Mouse (Mus musculus) kidney, adult 9 months (tissue): ENCODE data around the gene Tnfaip1.
"Not testable (repeated sequence)": the region's sequence is repeated elsewhere in the genome, so short reads cannot be mapped to it uniquely, and the experiment has no call there.

Source experiments
- DNase-seq: peaks from one replicate; pipeline ENCODE4 v3.0.0; 2022

The Tnfaip1 gene

DNA sequence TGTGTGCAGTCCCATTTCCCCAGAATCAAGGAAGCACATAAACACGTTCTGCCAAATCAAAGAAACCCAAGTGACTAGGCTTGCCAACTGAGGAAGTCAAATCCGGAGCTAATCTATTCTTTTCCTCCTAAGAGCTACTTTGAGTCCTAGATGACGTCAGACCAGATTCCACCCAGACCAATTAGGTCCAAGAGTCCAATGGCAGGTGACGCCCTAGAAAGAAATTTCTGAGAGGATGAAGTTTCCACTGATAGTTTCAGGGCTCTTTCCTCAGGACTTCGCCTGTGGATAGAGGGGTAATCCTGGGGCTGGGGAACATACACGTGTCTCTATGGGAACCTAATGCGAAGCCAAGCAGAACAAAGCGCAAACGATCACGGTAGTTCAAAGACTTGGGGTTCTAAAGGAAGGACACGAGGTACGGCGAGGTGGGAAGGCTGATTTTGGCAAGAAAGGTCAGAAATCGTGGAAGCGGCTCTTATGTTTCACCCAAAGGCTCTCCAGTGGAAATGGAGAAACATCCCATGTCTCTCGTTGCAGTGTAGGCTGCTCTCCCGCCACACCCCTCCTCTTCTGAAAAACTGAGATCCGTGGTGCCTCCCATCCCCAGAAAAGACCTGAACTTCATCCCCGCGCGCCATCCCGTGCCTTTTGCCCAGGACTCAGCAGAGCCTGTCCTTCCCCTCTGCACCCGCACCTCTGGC lies 604 bp downstream of the Tnfaip1 start:
- DNase-seq, result peak; percentile 82

DNA sequence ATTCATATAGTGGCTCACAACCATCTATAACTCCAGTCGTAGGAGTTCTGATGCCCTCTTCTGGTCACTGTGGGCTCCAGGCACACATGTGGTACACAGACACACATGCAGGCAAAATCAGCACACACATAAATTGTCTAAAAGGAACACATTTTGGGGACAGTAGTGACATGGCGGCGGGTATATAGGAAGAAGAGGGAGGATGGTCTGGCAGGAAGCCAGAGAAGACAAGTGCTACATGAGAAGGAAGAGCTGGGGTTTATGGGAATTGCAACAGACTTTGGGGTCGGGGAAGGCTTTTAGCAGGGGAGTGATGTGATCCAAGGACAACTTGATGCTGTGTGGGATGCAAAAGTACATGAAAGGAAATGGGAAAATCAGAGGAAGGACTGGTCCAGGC lies 1.6 kb downstream of the Tnfaip1 start:
- DNase-seq, result no peak

DNA sequence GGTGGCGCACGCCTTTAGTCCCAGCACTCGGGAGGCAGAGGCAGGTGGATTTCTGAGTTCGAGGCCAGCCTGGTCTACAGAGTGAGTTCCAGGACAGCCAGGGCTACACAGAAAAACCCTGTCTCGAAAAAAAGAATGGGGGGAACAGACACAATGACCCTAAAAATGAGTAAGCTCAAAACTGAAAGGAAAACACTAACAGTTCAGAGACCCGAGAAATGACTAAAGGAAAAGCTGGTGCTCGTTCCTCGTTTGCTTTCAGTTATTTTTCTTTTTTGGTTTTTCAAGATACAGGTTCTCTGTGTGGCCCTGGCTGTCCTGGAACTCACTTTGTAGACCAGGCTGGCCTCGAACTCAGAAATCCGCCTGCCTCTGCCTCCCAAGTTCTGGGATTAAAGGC lies 4.6 kb downstream of the Tnfaip1 start:
- not testable (repeated sequence) for DNase-seq

DNA sequence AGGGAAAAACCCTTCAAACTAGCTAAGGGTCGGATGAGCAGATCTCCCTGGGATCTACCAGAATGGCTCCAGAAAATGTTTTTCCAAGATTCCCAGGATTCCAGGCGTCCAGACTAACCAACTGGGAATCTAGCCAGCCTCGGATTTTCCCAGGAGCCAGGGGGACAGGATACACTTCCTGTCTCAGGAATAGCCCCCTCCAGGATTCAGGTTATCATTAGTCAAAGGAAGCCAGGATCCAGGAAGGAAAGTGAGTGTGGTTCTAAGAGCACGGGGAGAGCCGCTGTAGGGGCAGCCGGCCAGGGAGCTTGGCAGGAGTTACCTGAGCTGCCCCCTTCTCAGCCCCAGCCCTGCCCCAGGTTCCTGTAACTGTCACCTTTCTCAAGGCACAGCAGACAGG lies 5.1 kb downstream of the Tnfaip1 start:
- DNase-seq, result peak; percentile 78

DNA sequence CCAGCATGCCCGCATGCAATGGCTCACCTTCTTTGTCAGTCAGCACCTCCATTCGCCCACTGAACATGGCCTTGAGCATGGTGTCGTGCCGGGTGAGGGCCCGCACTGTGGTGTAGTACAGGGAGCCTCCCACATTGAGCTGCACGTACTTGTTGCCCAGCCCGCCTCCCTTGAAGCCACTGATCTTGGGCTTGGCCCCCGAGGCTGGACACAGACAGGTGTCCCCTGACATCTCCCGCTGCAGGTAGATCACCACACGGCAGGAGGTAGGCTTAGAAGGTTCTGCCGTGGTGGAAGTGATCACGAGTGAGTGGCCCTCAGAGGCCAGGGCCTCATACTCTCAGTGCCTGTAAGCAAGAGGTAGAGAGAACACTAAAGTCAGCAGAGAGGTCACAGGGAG lies 6.1 kb downstream of the Tnfaip1 start:
- no peak for DNase-seq

DNA sequence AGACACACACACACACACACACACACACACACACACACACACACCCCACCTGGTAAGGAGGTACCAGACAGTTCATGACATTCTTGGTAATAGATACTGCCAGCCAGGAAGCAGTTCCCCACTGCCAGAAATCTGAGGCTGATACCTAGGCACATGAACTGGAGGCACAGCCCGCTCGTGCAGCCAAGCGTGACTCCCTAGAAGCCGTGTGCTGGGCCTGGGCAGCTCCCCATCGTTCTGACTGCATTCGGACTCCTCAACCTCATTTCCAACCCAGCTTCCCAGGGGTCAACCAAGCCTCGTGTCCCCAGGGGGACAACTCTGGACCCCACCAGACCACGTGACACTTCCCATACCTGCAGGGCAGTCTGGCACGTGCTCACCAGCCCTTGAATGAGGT lies 7.4 kb downstream of the Tnfaip1 start:
- DNase-seq, result no peak

DNA sequence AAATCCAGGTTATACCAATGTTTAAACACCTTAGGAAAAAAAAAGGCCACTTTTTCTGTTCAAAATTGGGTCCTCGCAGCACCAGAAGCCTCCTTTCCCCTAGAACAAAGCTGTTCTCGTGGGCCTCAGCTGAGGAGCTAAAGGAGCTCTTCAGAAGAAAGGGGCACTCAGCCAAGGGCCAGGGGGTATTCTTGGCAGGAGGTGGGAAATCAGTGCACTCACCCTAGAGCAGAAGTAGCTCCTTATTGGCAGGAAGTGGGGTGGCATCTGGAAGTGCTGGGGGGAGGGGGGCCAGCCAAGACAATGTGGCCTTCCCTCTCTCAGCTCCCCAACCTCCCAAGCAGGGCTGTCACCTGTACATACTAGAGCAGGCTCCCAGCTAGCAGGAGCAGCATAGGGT lies 11.3 kb downstream of the Tnfaip1 start:
- DNase-seq, result no peak

DNA sequence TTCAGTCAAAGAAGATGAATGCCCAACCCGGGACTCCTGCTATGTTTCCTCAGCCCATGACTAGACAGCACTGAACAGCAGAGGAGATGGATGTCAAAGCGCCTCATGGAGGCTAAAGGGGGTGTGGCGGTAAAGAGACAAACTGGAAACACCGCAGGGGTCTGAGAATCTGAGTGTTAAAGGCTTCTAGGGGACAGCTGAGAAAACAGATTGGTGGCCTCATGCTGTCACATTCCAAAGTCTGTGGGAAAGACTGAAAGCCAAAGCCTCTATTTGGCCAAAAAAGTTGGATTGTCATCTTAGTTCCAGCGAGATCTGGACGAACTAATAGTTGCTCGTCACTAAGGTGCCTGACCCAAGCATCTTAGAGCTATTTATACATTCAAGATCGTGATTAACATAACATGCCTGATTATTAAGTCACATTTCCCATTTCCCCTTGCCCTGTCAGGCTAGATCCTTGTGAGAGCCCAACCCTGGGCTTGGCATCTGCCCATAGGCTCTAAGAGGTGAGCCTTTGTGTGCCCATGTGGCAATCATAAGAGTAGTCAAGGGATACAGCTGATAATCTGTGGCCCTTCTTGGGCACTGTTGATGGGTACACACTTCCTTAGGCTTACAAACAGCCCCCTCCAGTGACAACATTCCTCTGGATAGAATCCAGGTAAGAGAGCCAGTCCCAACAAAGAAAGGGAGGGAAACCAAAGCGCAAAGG lies 12.7 kb downstream of the Tnfaip1 start:
- no peak for DNase-seq

DNA sequence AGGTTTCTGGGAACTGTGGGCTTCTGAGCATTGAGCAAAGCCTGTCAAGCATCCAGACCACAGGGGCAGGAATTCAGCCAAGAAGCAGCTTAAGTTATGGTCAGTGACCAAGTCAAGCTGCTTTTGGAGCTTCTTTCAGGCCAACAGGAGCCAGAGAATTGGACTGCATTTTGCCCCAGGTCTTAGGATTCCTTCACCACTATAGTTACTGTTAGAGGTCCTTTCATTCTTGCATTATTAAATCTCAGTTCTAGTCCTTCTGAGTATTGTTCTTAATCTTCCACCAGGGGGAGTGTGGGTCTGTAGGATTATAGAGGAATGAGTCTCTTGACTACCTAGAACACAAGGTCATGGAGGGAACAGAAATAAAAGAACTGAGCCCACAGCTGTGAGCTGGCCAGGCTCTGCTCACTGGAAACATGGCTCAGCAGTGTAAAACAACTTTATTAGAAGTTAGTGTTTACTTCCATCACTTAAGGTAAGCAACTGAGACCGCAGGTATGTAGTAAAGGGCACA lies 13.6 kb downstream of the Tnfaip1 start:
- DNase-seq, result peak; percentile 62

DNA sequence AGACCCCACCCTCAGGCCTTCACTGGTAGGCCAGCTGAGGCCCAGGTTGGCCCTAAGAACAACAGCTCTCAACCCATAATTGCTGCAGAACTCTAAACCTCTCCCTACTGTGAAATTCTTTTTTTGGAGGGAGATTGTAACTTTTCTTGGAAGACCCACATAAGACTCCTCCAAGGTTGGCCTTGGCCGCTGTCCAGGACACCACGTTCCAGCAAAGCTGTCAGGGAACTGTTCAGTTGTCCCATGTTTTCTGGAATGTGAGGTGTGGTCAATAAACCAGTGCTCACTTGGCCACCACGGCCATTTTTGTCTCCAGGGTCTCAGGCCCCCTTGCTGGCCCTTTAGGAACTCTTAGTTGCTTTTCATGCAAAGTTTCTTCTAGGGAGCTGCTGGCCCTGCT lies 14.3 kb downstream of the Tnfaip1 start:
- DNase-seq, result no peak

DNA sequence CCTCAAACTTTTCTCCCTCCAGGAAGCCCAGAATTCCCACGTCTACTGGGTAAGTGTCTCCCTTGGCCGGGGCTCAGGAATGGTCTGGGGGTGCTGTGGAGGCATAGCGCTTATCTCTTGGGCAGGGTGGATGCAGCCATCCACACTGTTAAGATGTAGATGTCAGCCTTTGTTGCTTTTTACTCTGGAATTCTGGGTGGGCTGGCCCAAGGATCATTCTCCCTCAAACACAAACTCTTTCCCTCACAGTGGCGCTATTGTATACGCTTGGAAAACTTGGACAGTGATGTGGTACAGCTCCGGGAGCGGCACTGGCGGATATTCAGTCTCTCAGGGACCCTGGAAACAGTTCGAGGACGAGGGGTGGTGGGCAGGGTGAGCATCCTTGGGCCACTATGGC lies 17.2 kb downstream of the Tnfaip1 start:
- DNase-seq, result no peak

DNA sequence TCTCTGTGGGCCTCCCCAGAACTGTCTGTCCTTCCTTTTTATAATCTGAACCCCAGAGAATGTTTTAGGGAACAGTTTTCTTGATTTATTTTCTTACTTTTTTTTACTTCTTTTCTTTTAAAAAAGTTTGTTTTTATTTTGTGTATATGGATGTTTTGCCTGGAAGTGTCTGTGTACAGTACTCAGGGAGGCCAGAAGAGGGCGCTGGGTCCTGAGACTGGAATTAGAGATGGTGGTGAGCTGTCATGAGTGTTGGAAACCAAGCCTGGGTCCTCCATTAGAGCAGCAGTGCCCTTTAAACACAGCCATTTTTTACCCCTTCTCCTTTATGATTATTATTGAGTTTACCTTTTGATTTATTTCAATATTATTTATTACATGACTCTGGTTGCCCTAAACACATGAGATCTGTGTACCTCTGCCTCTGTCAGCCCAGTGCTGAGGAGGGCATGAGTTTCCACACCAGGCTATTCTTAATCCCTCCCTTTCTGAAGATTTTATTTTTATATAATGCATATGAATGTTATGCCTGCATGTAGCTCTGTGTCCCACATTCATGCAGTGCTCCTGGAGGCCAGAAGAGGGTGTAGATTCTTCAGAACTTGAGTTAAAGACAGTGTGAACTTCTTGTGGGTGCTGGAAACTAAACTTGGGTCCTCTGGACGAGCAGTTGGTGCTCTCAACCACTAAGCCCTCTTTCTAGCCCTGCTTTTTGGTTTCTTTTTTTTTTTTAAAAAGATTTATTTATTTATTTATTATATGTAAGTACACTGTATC lies 20.4 kb downstream of the Tnfaip1 start:
- no peak for DNase-seq

DNA sequence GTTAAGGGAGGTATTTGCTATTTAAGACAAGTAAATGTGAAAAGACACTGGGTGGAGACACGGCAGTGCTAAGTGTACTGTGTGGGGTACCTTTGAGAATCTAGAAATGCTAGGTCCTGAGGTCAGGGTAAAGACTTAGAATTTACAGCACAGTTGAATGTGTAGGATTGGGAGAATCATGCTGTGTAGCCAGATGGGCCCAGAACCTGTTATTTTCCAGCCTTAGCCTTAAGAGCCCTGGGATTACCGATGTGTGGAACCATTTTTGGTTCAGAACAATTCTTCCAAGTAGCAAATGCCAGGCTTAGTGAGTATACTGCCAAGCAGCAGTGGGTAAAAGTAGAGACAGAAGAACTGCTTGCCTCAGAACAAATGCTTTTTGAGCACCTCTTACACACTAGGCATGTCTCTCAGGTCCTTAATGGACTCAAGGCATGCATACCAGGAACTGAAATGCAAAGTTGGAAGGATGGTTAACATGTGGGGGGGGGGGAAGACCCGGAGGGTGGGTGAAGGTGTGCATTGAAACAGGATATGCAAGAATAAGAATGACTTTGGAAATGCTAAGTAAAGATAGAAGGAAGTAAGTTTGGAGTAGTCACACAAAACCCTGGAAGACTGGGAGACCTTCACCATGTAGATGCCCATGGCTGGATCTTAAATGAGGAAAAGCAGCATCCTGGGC lies 22.9 kb downstream of the Tnfaip1 start:
- DNase-seq, result no peak

DNA sequence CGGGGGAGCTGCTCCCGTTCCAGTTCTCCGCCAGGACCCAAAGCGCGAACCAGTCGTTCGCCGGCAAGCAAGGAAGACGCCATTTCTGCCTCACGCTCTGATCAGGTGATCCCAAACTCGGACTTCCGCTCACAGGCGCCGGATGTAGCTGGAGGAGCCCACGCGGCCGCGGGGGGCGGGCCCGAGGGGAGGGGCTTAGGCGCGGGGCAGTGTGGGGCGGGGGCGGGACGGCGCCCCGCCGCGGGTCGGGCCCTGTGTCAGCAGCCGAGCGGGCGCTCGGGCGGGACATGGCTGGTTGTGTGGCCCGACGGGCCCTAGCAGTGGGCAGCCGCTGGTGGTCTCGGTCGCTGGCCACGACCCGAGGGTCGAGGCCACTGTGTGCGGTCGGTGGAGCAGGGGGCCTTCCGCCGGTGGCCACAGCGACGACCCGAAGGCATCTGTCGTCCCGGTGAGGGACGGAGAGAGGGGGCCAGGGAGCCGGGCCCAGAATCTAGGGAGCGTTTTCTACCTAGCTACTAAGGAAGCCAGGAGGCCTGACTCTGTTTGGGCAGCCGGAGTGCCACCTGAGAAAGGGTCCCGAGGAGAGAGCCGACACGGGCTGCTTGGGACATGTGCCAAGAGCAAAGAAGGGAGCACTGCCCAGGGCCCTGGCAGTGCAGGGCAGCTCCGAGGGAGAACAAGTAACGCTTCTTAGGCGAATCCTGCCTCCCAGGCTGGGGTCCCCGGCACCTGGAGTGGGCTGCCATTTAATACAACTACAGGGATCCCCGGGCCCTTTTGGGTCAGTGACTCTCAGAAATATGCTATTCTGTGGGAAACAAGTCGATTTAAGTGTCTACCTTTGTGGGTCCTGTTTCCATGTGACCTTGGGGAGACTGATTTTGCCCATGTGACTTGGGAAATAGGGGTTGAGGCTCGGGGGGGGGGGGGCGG lies 23.8 kb downstream of the Tnfaip1 start, which contains the start of the genes Tmem199 and Poldip2:
Tmem199 (minus strand) TSS at position 148 of the 933 bp plus-strand sequence.
Poldip2 (plus strand) TSS at position 169 of the 933 bp plus-strand sequence.
- peak; percentile 88 for DNase-seq

DNA sequence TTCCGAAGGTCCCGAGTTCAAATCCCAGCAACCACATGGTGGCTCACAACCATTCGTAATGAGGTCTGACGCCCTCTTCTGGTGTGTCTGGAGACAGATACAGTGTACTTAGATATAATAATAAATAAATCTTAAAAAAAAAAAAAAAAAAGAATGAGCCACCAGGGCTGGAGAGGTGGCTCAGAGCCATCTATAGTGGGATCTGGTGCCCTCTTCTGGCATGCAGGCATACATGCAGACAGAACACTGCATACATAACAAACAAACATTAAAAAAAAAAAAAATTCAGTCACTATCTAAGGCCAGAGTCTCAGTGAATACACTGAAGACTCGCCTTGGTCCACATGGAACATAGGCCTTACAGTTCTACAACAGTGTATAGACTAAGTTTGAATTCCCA lies 27.0 kb downstream of the Tnfaip1 start:
- DNase-seq, result no peak

DNA sequence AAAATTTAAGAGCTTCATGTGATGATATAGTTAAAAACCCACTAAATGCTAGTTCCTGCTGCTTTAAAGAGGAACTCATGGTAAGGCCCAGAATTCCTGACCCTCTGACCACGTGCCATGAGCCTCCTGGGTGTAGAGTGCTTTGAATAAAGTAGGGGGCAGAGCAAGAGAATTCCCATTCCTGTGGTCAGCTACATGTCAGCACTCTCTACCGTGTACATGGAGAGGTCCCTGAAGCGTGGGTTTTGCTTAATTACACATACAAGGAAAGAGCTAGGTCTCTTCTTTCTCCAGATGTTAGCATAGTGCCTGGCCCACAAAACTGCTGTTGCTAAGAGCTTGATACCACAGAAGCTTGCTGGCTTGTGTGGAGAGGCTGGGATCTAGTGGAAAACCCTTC lies 30.7 kb downstream of the Tnfaip1 start:
- no peak for DNase-seq

DNA sequence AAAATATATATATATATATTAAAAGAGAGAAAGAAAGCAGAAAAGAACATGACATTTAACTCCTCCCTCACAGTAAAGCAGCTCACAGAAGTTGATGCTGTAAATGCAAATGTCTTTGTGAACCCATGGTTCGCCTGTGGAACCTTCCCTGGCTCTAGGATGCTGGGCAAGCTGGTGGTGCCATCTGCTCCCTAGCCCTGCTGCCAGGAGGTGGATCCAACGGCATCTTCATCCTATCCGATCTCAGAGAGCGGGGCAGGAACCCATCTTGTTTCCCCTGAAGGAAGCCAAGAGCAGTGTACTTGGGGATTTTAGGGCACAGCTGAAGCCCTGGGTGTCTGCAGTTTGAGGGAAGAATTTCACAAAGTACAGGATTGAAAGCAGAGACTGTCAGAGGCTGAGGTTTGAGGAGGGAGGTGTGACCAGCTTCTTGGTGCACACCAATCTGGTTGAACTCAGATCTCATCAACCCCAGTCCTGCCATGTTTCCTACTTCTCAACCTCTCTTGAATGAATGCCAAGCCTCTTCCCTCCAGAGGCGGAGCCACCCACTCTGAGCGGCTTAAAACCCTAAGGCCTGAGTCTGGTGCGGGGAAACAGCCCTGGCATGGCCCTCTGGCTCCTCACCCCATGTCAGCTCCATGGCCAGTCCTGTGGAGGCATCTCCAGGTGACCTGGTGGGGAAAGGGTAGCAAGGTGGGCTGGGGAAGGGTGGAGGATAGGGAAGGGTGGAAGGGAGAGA lies 33.1 kb downstream of the Tnfaip1 start, which contains the start of gene Sebox:
Sebox (plus strand) TSS at position 539 of the 742 bp plus-strand sequence.
- no peak for DNase-seq

DNA sequence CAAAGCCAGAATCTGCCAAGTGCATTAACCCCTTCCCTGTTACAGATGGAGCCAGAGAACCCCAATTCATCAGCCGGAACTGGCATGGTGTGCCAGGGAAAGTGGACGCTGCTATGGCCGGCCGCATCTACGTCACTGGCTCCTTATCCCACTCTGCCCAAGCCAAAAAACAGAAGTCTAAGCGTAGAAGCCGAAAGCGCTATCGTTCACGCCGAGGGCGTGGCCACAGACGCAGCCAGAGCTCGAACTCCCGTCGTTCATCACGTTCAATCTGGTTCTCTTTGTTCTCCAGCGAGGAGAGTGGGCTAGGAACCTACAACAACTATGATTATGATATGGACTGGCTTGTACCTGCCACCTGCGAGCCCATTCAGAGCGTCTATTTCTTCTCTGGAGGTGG lies 34.6 kb downstream of the Tnfaip1 start:
- DNase-seq, result no peak

DNA sequence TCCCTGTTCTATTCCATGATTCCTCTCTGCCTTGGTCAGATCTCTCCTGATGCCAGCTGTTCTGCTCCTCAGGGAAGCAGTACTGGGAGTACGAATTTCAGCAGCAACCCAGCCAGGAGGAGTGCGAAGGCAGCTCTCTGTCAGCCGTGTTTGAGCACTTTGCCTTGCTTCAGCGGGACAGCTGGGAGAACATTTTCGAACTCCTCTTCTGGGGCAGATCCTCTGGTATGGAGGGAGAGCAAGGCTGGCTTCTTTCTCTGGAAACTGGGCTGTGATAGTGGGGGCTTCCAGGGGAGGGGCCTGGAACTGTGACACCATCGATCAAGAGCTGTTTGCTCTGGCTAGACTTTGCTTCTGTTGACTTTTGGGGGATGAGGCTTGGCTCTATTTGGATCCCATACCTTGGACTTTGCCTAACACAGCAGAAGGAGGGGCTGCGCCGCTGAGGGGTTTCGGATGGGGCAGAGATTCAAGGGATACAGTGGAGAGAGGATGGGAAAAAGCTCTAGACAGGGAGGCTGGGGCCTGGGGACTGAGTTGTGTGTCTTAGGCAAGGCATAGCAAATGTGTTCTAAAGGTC lies 35.4 kb downstream of the Tnfaip1 start:
- DNase-seq, result no peak

DNA sequence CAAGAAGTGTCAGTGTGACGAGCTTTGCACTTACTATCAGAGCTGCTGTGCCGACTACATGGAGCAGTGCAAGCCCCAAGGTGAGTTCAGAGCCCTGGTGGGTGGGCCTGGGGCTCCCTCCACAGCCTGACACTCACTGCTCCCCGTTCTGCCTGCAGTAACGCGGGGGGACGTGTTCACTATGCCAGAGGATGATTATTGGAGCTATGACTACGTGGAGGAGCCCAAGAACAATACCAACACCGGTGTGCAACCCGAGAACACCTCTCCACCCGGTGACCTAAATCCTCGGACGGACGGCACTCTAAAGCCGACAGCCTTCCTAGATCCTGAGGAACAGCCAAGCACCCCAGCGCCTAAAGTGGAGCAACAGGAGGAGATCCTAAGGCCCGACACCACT lies 36.6 kb downstream of the Tnfaip1 start:
- no peak for DNase-seq

DNA sequence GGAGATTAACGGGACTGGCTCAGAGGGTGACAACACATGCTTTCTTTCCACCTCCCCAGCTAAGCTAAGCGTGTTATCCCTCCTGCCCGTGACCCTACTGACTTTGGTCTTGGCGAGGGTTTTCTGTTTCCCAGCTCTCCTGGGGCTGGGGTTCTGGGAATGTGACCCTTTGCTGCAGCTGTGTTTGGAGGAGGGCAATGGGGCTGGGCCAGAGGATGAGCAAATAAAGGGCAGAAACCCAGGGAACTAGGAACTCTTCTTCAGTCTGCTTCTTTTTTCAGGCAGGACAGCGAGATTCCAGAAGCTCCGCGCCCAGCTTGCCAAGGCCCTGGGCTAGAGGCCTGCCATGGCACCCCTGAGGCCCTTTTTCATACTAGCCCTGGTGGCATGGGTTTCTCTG lies 37.1 kb downstream of the Tnfaip1 start, which contains the start of gene Vtn:
Vtn (plus strand) TSS at position 88 of the 400 bp plus-strand sequence.
- no peak for DNase-seq
